Comparison of ENCODE assay signal across 8 mouse cellular contexts in the genomic region with DNA sequence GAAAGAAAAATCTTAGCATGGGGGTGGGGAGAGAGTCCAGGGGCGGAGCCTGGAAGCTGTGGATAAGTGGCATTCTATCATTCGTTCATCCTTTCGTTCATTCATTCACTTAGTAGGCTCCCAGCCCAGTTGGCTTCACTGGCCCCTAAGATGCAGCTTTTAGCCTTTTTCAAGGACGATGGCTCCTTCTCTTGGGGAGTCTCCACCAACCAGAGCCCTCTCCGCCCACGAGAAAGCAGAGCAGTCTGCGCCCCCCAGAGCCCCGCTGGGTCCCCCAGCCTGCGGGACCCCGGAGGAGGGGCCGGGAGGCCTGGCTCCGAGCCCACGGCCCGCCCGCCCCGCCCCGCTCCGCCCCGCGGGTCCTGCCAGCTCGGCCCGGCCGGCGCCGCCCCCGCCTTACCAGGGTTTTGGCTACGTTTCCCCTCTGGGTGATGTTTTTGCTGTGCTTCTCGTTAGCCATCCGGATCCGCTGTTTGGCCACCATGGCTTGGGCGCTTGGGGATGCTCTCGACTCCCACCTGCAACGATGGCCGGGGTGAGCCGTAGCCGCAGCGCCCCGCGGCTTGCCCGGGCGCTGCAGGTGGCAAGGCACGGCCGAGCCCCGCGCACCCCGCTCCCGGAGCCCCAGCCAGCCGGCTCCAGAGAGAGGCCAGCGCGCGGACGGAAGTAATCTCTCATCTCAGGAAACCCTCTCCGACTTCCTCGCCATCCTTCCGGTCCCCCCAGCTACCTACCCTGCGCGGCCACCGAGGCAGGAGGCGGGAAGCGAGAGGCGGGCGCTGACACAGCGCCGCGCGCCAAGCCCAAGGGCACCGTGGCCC. TPM values are rescaled to one million over a fixed set of nuclear protein-coding genes. Genes with fewer than 3 reads are reported as not detected.
DNase-seq lines count a peak whose midpoint lies in the region; ATAC-seq lines count a peak whose summit lies in the region.

No protein-coding gene starts in this region.

- 1% methylated on average over 67 of the region's 67 CpGs for WGBS in intestine, embryonic 15.5 days

- H3K9me3 ChIP-seq in intestine, embryonic 15.5 days = no peaks in the 10 kb centered on the region
- peaks cover 8% of the 10 kb centered on the region; the same call in 1 of the 2 replicates for H3K9me3 ChIP-seq in megakaryocyte, embryonic 14.5 days

- peak overlapping the region; percentile 74 for H3K27ac ChIP-seq in intestine, embryonic 15.5 days

- H3K4me1 ChIP-seq in intestine, embryonic 15.5 days (replicated peaks) = peaks cover 18% of the 10 kb centered on the region
- peaks cover 37% of the 10 kb centered on the region for H3K4me1 ChIP-seq in megakaryocyte, embryonic 14.5 days

- H3K4me2 ChIP-seq in intestine, embryonic 15.5 days (replicated peaks) = peak overlapping the region; percentile 97

- ATAC-seq in intestine, embryonic 15.5 days = peak; percentile 80

- peak; percentile 85 to 92 for DNase-seq in adrenal gland, adult (ENCODE audit: inconsistent age in 2 of 2, low spot score in 1 of 2)
- peak; percentile 70 for DNase-seq in embryo, embryonic 10.5 days (ENCODE audit: low spot score)
- DNase-seq in gastrocnemius, postnatal 4 days (ENCODE audit: low spot score in 2 of 2) = peak; percentile 63 to 69
- DNase-seq in left cerebral cortex, postnatal 10 days (ENCODE audit: extremely low spot score in 1 of 2, low spot score in 2 of 2) = peak; percentile 49 to 86
- peak; percentile 81 for DNase-seq in right cerebral cortex, postnatal 10 days (ENCODE audit: low spot score in 2 of 2)
- peak; percentile 41 for DNase-seq in urinary bladder, postnatal 25 days (ENCODE audit: low spot score)

- H3K36me3 ChIP-seq in intestine, embryonic 15.5 days = no peaks in the 10 kb centered on the region
- H3K36me3 ChIP-seq in megakaryocyte, embryonic 14.5 days (replicated peaks; ENCODE audit: low read length) = no peaks in the 10 kb centered on the region

- intact Hi-C loops in left cerebral cortex, postnatal 10 days (cut with DNase I) = loop anchor here (5.0 to 10.0 kb wide), 3 partner anchors 49 to 321 kb away; no protein-coding TSS in a partner anchor

- no peaks in the 10 kb centered on the region for H3K27me3 ChIP-seq in intestine, embryonic 15.5 days (replicated peaks)
- peaks cover 84% of the 10 kb centered on the region for H3K27me3 ChIP-seq in megakaryocyte, embryonic 14.5 days (replicated peaks)

- H3K9ac ChIP-seq in intestine, embryonic 15.5 days = peak overlapping the region; percentile 52

- H3K4me3 ChIP-seq in intestine, embryonic 15.5 days (replicated peaks) = peak overlapping the region; percentile 62
- peak overlapping the region; percentile 91 for H3K4me3 ChIP-seq in megakaryocyte, embryonic 14.5 days (replicated peaks)

RNA-seq across cellular contexts. Expression of gene Serp2, which starts 0.4 kb away (rescaled TPM):
- 1 to 10 TPM; 3.2 to 3.8 TPM for total RNA-seq in gastrocnemius, postnatal 4 days (2021)
- 8.6 and 10.0 TPM in 2 replicates for polyA plus RNA-seq in intestine, embryonic 15.5 days (2015; fragmentation: Nextera tagmentation; extraction: Ambion mirVana)
- 100 to 1,000 TPM; 170 to 173 TPM for total RNA-seq in left cerebral cortex, postnatal 10 days (2021)
- 0.47 TPM in 1 of 2 replicates, not detected in the other for polyA plus RNA-seq in megakaryocyte, embryonic 14.5 days (2012; ENCODE audit: insufficient read depth, low replicate concordance)

Comparison
In these comparisons a context has a peak if more than half of its experiments do, and no peak if none do; other contexts are left out.
1. Peak in every context shown above with its lines: DNase-seq, ATAC-seq, H3K4me3 ChIP-seq and H3K27ac ChIP-seq.
2. RNA of gene Serp2, which starts 0.4 kb away (total RNA-seq): 170 to 173 TPM in left cerebral cortex, postnatal 10 days; 3.2 to 3.8 TPM in gastrocnemius, postnatal 4 days; every median in the first group is over 10 times any median in the second.